Mouse (Mus musculus): ENCODE measurements around the gene Arpc1b.

The Arpc1b gene

GRCm38 (mm10) chr5:145161361-145161760 lies 47.3 kb downstream of the Arpc1b start:
- in situ Hi-C loops (cut with MseI, MboI), result no loop called here

- in situ Hi-C loops (cut with MseI, MboI), result no loop called here
Measured at GRCm38 (mm10) chr5:145164710-145165109, 50.7 kb downstream of the Arpc1b start.

- in situ Hi-C loops (cut with MseI, MboI), result no loop called here
Measured at GRCm38 (mm10) chr5:145165184-145165583, 51.2 kb downstream of the Arpc1b start.

GRCm38 (mm10) chr5:145166536-145167305 lies 52.7 kb downstream of the Arpc1b start, which contains the start of the genes Ptcd1 and Cpsf4:
Gene Ptcd1, minus strand, starts transcription at chr5:145167108.
Gene Cpsf4, plus strand, starts transcription at chr5:145167213.
- in situ Hi-C loops (cut with MseI, MboI), result no loop called here

GRCm38 (mm10) chr5:145167306-145167661 lies 53.3 kb downstream of the Arpc1b start:
- in situ Hi-C loops (cut with MseI, MboI), result no loop called here

- in situ Hi-C loops (cut with MseI, MboI), result no loop called here
Measured at GRCm38 (mm10) chr5:145178461-145178980, 64.5 kb downstream of the Arpc1b start.

Data from mouse trophoblast stem cell (cell line).